Mouse (Mus musculus) liver, adult 2 months (tissue): Measurements from ENCODE around the gene Uroc1. TPM values are rescaled to one million over a fixed set of nuclear protein-coding genes. Genes with fewer than 3 reads are reported as not detected.
A peak's percentile ranks its signal among the peaks of the same experiment; 100 is the strongest.

Experiments
- DNase-seq: peaks from one replicate; pipeline ENCODE4 v3.0.0-alpha.2; 2011; ENCODE audit warnings: low read depth, low spot score; ENCODE audit errors: extremely low read depth
- H3K27ac ChIP-seq: fragments of 200-500 bp; replicated peaks from 2 replicates; pipeline ENCODE4 v1.5.1; 2012; ENCODE audit warnings: low read depth, mild to moderate bottlenecking, control low read depth, inconsistent platforms, low read length; ENCODE audit not compliant: insufficient read depth
- H3K27me3 ChIP-seq: fragments of 200-500 bp; 2 replicates; pipeline ENCODE4 v1.6.1; 2012; ENCODE audit warnings: mild to moderate bottlenecking, moderate library complexity, low read length, inconsistent platforms; ENCODE audit not compliant: control insufficient read depth, insufficient read depth
- H3K36me3 ChIP-seq: fragments of 200-500 bp; 2 replicates; pipeline ENCODE4 v1.6.1; 2012; ENCODE audit warnings: low read length, inconsistent platforms; ENCODE audit not compliant: control insufficient read depth, insufficient read depth
- H3K4me1 ChIP-seq: fragments of 200-500 bp; 2 replicates; pipeline ENCODE4 v1.6.1; 2011; ENCODE audit warnings: low read length; ENCODE audit not compliant: control insufficient read depth, insufficient read depth
- H3K4me3 ChIP-seq: fragments of 200-500 bp; 2 replicates; pipeline ENCODE4 v1.5.1; 2011; ENCODE audit warnings: low read depth, mild to moderate bottlenecking, control low read depth, low read length, moderate library complexity; ENCODE audit not compliant: insufficient read depth
- H3K79me2 ChIP-seq: fragments of 200-500 bp; 2 replicates; pipeline ENCODE4 v1.6.1; 2012; ENCODE audit warnings: inconsistent platforms, mild to moderate bottlenecking, low read length, moderate library complexity; ENCODE audit not compliant: control insufficient read depth, insufficient read depth
- H3K9ac ChIP-seq: fragments of 200-500 bp; 2 replicates; pipeline ENCODE4 v1.6.1; 2012; ENCODE audit warnings: low read depth, mild to moderate bottlenecking, control low read depth, inconsistent platforms, low read length
- CTCF ChIP-seq: fragments of 200-500 bp; IDR thresholded peaks from 2 replicates; pipeline ENCODE4 v1.5.1; 2011; ENCODE audit warnings: low read depth, low read length, control low read depth
- POLR2A ChIP-seq: fragments of 200-500 bp; IDR thresholded peaks from 2 replicates; pipeline ENCODE4 v1.6.1; 2011; ENCODE audit warnings: low read length, control low read depth; ENCODE audit not compliant: insufficient read depth; ENCODE audit errors: extremely low read depth
- WGBS: fragments of 180-500 bp; shearing (Covaris S2); methylation state at CpG from one replicate; pipeline ENCODE4 v1.1.7; 2018; 5-methylcytosine and 5-hydroxymethylcytosine counted together
- polyA plus RNA-seq: library from polyadenylated mRNA; depleted of rRNA; stranded (reverse); fragments of >200 nt; gene quantifications from 2 replicates; pipeline ENCODE4 v1.2.3, GENCODE M21; 2012
- total RNA-seq: library from RNA; depleted of rRNA; stranded (reverse); fragments of >200 nt; gene quantifications from 2 replicates; pipeline ENCODE4 v1.2.3, GENCODE M21; 2014

Uroc1 gene
- total and polyA plus RNA-seq, 2 experiments = 239 to 399 TPM

GRCm38 (mm10) chr6:90360024-90360781, 27.1 kb downstream of the Uroc1 start:
- H3K9ac ChIP-seq = no peak overlapping the region
- H3K27ac ChIP-seq = no peak overlapping the region; the same call in 1 of the 2 replicates
- TF ChIP-seq CTCF = no peak
- TF ChIP-seq POLR2A = no peak
- WGBS = 61% methylated on average over 7 of the region's 7 CpGs
- no peak overlapping the region for H3K4me3 ChIP-seq
- peak; percentile 55 for DNase-seq
- H3K27me3 ChIP-seq = no peaks in the 10 kb centered on the region
- H3K79me2 ChIP-seq = no peaks in the 10 kb centered on the region
- peaks cover 23% of the 10 kb centered on the region for H3K36me3 ChIP-seq
- no peaks in the 10 kb centered on the region for H3K4me1 ChIP-seq

- Histone ChIP-seq H3K27me3 (no peaks in the 10 kb centered on the region), H3K36me3 (peaks cover 22% of the 10 kb centered on the region), H3K27ac (no peak overlapping the region), H3K4me3 (no peak overlapping the region), H3K9ac (no peak overlapping the region), H3K79me2 (no peaks in the 10 kb centered on the region), H3K4me1 (no peaks in the 10 kb centered on the region)
- TF ChIP-seq CTCF = no peak
- no peak for TF ChIP-seq POLR2A
- no peak for DNase-seq
- 86% methylated on average over 6 of the region's 6 CpGs for WGBS
Measured at GRCm38 (mm10) chr6:90360922-90361614, 28.0 kb downstream of the Uroc1 start.

GRCm38 (mm10) chr6:90363301-90363700, 30.2 kb downstream of the Uroc1 start:
- 76% methylated on average over 5 of the region's 5 CpGs for WGBS
- no peaks in the 10 kb centered on the region for H3K27me3 ChIP-seq
- H3K9ac ChIP-seq = no peak overlapping the region
- H3K79me2 ChIP-seq = no peaks in the 10 kb centered on the region
- peak; percentile 43 for DNase-seq
- TF ChIP-seq POLR2A (no peak), CTCF (no peak)
- H3K4me1 ChIP-seq = no peaks in the 10 kb centered on the region
- peaks cover 15% of the 10 kb centered on the region for H3K36me3 ChIP-seq
- H3K4me3 ChIP-seq = no peak overlapping the region
- H3K27ac ChIP-seq = no peak overlapping the region

GRCm38 (mm10) chr6:90368976-90369724, 36.1 kb downstream of the Uroc1 start, which contains the start of gene Zxdc:
Gene Zxdc, plus strand, starts transcription at chr6:90369492.
- peaks cover 17% of the 10 kb centered on the region for H3K4me1 ChIP-seq
- DNase-seq = peak; percentile 87
- peak within 1 kb of the TSS; percentile 96 for H3K9ac ChIP-seq
- peaks cover 16% of the 10 kb centered on the region for H3K79me2 ChIP-seq
- 5% methylated on average over 41 of the region's 41 CpGs for WGBS
- peak within 1 kb of the TSS; percentile 70 for H3K4me3 ChIP-seq
- no peak for TF ChIP-seq CTCF
- peak; percentile 87 for TF ChIP-seq POLR2A
- peak within 1 kb of the TSS; percentile 59 for H3K27ac ChIP-seq
- H3K27me3 ChIP-seq = no peaks in the 10 kb centered on the region
- H3K36me3 ChIP-seq = peaks cover 12% of the 10 kb centered on the region

GRCm38 (mm10) chr6:90369725-90370553, 36.9 kb downstream of the Uroc1 start:
- WGBS = under 1% methylated on average over 98 of the region's 98 CpGs

More at GRCm38 (mm10) chr6:90369725-90370553, 36.9 kb downstream of the Uroc1 start:
- TF ChIP-seq CTCF = no peak
- TF ChIP-seq POLR2A = no peak
- Histone ChIP-seq H3K79me2 (peaks cover 16% of the 10 kb centered on the region), H3K27me3 (no peaks in the 10 kb centered on the region), H3K4me1 (peaks cover 17% of the 10 kb centered on the region), H3K9ac (peak overlapping the region; percentile 96), H3K27ac (peak overlapping the region; percentile 59), H3K4me3 (peak overlapping the region; percentile 70), H3K36me3 (peaks cover 19% of the 10 kb centered on the region)
- DNase-seq = peak; percentile 43
